ENCODE assay signal across 8 mouse cellular contexts in genomic region chr1:186703256-186703979, GRCm38 (mm10). TPM values are rescaled to one million over a fixed set of nuclear protein-coding genes. Genes with fewer than 3 reads are reported as not detected.
DNase-seq lines count a peak whose midpoint lies in the region; ATAC-seq and TF ChIP-seq lines count a peak whose summit lies in the region.

No protein-coding gene starts in this region.

- no peak for ATAC-seq in heart, embryonic 13.5 days (ENCODE audit: extremely low read depth, insufficient number of reproducible peaks, low FRiP score, low TSS enrichment)
- ATAC-seq in liver, embryonic 14.5 days (ENCODE audit: insufficient read depth): no peak

- H3K27me3 ChIP-seq in testis, adult 2 months (ENCODE audit: control insufficient read depth, insufficient read depth, low read length): no peaks in the 10 kb centered on the region
- no peaks in the 10 kb centered on the region; the same call in 1 of the 2 replicates for H3K27me3 ChIP-seq in heart, embryonic 13.5 days (replicated peaks)
- peaks cover 35% of the 10 kb centered on the region for H3K27me3 ChIP-seq in liver, embryonic 14.5 days (ENCODE audit: control insufficient read depth, insufficient read depth, low read length)
- H3K27me3 ChIP-seq in small intestine, adult 2 months (ENCODE audit: control insufficient read depth, insufficient read depth, low read length): peaks cover 26% of the 10 kb centered on the region

- H3K4me2 ChIP-seq in heart, embryonic 13.5 days: peak overlapping the region; percentile 77
- H3K4me2 ChIP-seq in liver, embryonic 14.5 days (ENCODE audit: low read depth): peak overlapping the region; percentile 60

- no peak for TF ChIP-seq EP300 in liver, embryonic 14.5 days (IDR thresholded peaks at IDR 0.05; ENCODE audit: low read depth)

- WGBS in heart, embryonic 13.5 days: 1% methylated on average over 15 of the region's 15 CpGs
- WGBS in liver, embryonic 14.5 days (ENCODE audit: insufficient replicate concordance): under 1% methylated on average over 15 of the region's 15 CpGs
- 1% methylated on average over 15 of the region's 15 CpGs for WGBS in small intestine, adult 2 months

- no peak for TF ChIP-seq CTCF in testis, adult 2 months (IDR thresholded peaks at IDR 0.05; ENCODE audit: control insufficient read depth, insufficient read depth, insufficient replicate concordance, low read depth, low read length)
- TF ChIP-seq CTCF in liver, embryonic 14.5 days (IDR thresholded peaks at IDR 0.05; ENCODE audit: low read depth): no peak
- no peak for TF ChIP-seq CTCF in small intestine, adult 2 months (IDR thresholded peaks at IDR 0.05; ENCODE audit: extremely low read depth, insufficient read length, insufficient replicate concordance, low read depth, low read length)

- no peaks in the 10 kb centered on the region for H3K9me3 ChIP-seq in heart, embryonic 13.5 days
- no peaks in the 10 kb centered on the region for H3K9me3 ChIP-seq in liver, embryonic 14.5 days (ENCODE audit: control insufficient read depth, low read length)

- H3K4me3 ChIP-seq in testis, adult 2 months (ENCODE audit: control insufficient read depth, low read depth, low read length): peak overlapping the region; percentile 4
- H3K4me3 ChIP-seq in heart, embryonic 13.5 days: peak overlapping the region; percentile 75
- H3K4me3 ChIP-seq in liver, embryonic 14.5 days (ENCODE audit: insufficient read depth in 1 of 2, low read depth in 2 of 2, low read length in 2 of 2): peak overlapping the region; percentile 2 to 6; a peak in 3 of 4 replicates
- H3K4me3 ChIP-seq in small intestine, adult 2 months (ENCODE audit: low read depth, low read length): peak overlapping the region; percentile 63

- peak overlapping the region; percentile 92 for H3K9ac ChIP-seq in heart, embryonic 13.5 days
- no peak overlapping the region for H3K9ac ChIP-seq in liver, embryonic 14.5 days (replicated peaks)

- H3K4me1 ChIP-seq in testis, adult 2 months (ENCODE audit: control insufficient read depth, insufficient read depth, low read length): peaks cover 12% of the 10 kb centered on the region
- peaks cover 48% of the 10 kb centered on the region for H3K4me1 ChIP-seq in heart, embryonic 13.5 days
- no peaks in the 10 kb centered on the region; a peak in 1 of 4 replicates for H3K4me1 ChIP-seq in liver, embryonic 14.5 days (replicated peaks; ENCODE audit: control insufficient read depth in 2 of 2, insufficient read depth in 2 of 2, low read length in 1 of 2)
- peaks cover 9% of the 10 kb centered on the region for H3K4me1 ChIP-seq in small intestine, adult 2 months (ENCODE audit: control insufficient read depth, insufficient read depth, insufficient read length, low read length)

- no peak for DNase-seq in testis, postnatal 10 days (ENCODE audit: low spot score)
- no peak for DNase-seq in liver, embryonic 14.5 days (ENCODE audit: low read depth in 3 of 3, low spot score in 3 of 3)
- DNase-seq in spleen, postnatal 14 days (ENCODE audit: low spot score in 2 of 2): no peak
- no peak for DNase-seq in testis, postnatal 14 days (ENCODE audit: low spot score)
- no peak for DNase-seq in cerebellum, adult 11 months

- TF ChIP-seq POLR2A in testis, adult 2 months (IDR thresholded peaks at IDR 0.05; ENCODE audit: control insufficient read depth, low read depth, low read length): no peak
- no peak for TF ChIP-seq POLR2A in small intestine, adult 2 months (IDR thresholded peaks at IDR 0.05; ENCODE audit: low read depth, low read length)

- H3K27ac ChIP-seq in testis, adult 2 months (ENCODE audit: control insufficient read depth, insufficient read depth, low read depth, low read length): no peak overlapping the region
- peak overlapping the region; percentile 91 for H3K27ac ChIP-seq in heart, embryonic 13.5 days (replicated peaks)
- no peak overlapping the region for H3K27ac ChIP-seq in liver, embryonic 14.5 days
- H3K27ac ChIP-seq in small intestine, adult 2 months (ENCODE audit: insufficient read depth, low read depth, low read length): 0 out of 2 replicates have a peak overlapping the region, but pooled peaks have one; percentile 12

- H3K36me3 ChIP-seq in testis, adult 2 months (ENCODE audit: control insufficient read depth, insufficient read depth, low read length): no peaks in the 10 kb centered on the region
- peaks cover 15% of the 10 kb centered on the region for H3K36me3 ChIP-seq in heart, embryonic 13.5 days
- no peaks in the 10 kb centered on the region for H3K36me3 ChIP-seq in liver, embryonic 14.5 days (replicated peaks; ENCODE audit: control insufficient read depth, insufficient read depth, low read depth)
- no peaks in the 10 kb centered on the region for H3K36me3 ChIP-seq in small intestine, adult 2 months (ENCODE audit: control insufficient read depth, insufficient read depth, low read length)

RNA-seq across cellular contexts. Expression of gene Tgfb2, which starts 2.4 kb away (rescaled TPM):
- polyA plus RNA-seq in testis, adult 2 months (2012; rRNA removed): 0.18 and 0.32 TPM in 2 replicates
- 62.1 and 63.5 TPM in 2 replicates for polyA plus RNA-seq in heart, embryonic 13.5 days (2015; fragmentation: Nextera tagmentation; extraction: Ambion mirVana)
- 0.11 and 0.21 TPM in 2 replicates for polyA plus RNA-seq in liver, embryonic 14.5 days (2012; rRNA removed)
- 0.66 and 1.3 TPM in 2 replicates for polyA plus RNA-seq in liver, embryonic 14.5 days (2014; fragmentation: Nextera tagmentation; extraction: Ambion mirVana)
- polyA plus RNA-seq in small intestine, adult 2 months (2012; rRNA removed): 0.79 TPM in 2 replicates

RNA-seq across cellular contexts. Expression of gene Rrp15, which starts 45.7 kb away (rescaled TPM):
- 5.4 and 5.8 TPM in 2 replicates for polyA plus RNA-seq in testis, adult 2 months (2012; rRNA removed)
- polyA plus RNA-seq in heart, embryonic 13.5 days (2015; fragmentation: Nextera tagmentation; extraction: Ambion mirVana): 36.7 and 40.8 TPM in 2 replicates
- 9.0 and 21.7 TPM in 2 replicates for polyA plus RNA-seq in liver, embryonic 14.5 days (2012; rRNA removed)
- 29.1 and 33.3 TPM in 2 replicates for polyA plus RNA-seq in liver, embryonic 14.5 days (2014; fragmentation: Nextera tagmentation; extraction: Ambion mirVana)
- polyA plus RNA-seq in small intestine, adult 2 months (2012; rRNA removed): 0.39 and 1.3 TPM in 2 replicates

Comparison
In these comparisons a context has a peak if more than half of its experiments do, and no peak if none do; other contexts are left out.
1. H3K27ac ChIP-seq: peak in heart, embryonic 13.5 days (single experiment) and small intestine, adult 2 months (single experiment); none in testis, adult 2 months (single experiment) and liver, embryonic 14.5 days (single experiment).
2. H3K4me3 ChIP-seq: peak in every context shown above with its lines; median percentile 75 in heart, embryonic 13.5 days; 63 in small intestine, adult 2 months; 4 in testis, adult 2 months; 4 in liver, embryonic 14.5 days.
3. RNA of gene Tgfb2, which starts 2.4 kb away (polyA plus RNA-seq): 62.1 to 63.5 TPM in heart, embryonic 13.5 days; 0.11 to 1.3 TPM in liver, embryonic 14.5 days, 0.79 TPM in small intestine, adult 2 months and 0.18 to 0.32 TPM in testis, adult 2 months; every median in the first group is over 10 times any median in the second.